Mouse (Mus musculus): ENCODE measurements around the gene Ankrd55. TPM values are rescaled to one million over a fixed set of nuclear protein-coding genes. Genes with fewer than 3 reads are reported as not detected.

Ankrd55 gene
- polyA plus RNA-seq, 1 experiment from 2014 or later, result 0.14 TPM

GRCm38 (mm10) chr13:112393356-112393755 is 105.1 kb downstream of the Ankrd55 start:
- H3K27ac ChIP-seq (ENCODE audit: low read depth, low read length), result no peak overlapping the region
- no peak for ATAC-seq (replicated peaks; ENCODE audit: insufficient number of reproducible peaks, low FRiP score, low TSS enrichment)
- no peaks in the 10 kb centered on the region for H3K27me3 ChIP-seq (ENCODE audit: control insufficient read depth, insufficient read depth, low read length)
- 91% methylated on average over 2 of the region's 2 CpGs for WGBS (ENCODE audit: insufficient replicate concordance)
- H3K4me1 ChIP-seq (ENCODE audit: control insufficient read depth, insufficient read depth, low read length), result no peaks in the 10 kb centered on the region
- no peak overlapping the region for H3K9ac ChIP-seq (ENCODE audit: low read depth, low read length)
- no peaks in the 10 kb centered on the region for H3K9me3 ChIP-seq (replicated peaks; ENCODE audit: control insufficient read depth, low read length)
- H3K4me3 ChIP-seq (ENCODE audit: low read depth, low read length), result no peak overlapping the region
- H3K36me3 ChIP-seq (ENCODE audit: control insufficient read depth, insufficient read depth, low read length), result no peaks in the 10 kb centered on the region
- no peak overlapping the region for H3K4me2 ChIP-seq

- Histone ChIP-seq H3K9ac (ENCODE audit: low read depth, low read length) (no peak overlapping the region), H3K4me2 (no peak overlapping the region), H3K36me3 (ENCODE audit: control insufficient read depth, insufficient read depth, low read length) (no peaks in the 10 kb centered on the region), H3K27me3 (ENCODE audit: control insufficient read depth, insufficient read depth, low read length) (no peaks in the 10 kb centered on the region), H3K4me1 (ENCODE audit: control insufficient read depth, insufficient read depth, low read length) (no peaks in the 10 kb centered on the region), H3K4me3 (ENCODE audit: low read depth, low read length) (no peak overlapping the region), H3K9me3 (replicated peaks; ENCODE audit: control insufficient read depth, low read length) (no peaks in the 10 kb centered on the region), H3K27ac (ENCODE audit: low read depth, low read length) (no peak overlapping the region)
- WGBS (ENCODE audit: insufficient replicate concordance), result 83% methylated on average over 9 of the region's 9 CpGs
- ATAC-seq (replicated peaks; ENCODE audit: insufficient number of reproducible peaks, low FRiP score, low TSS enrichment), result no peak
Measured at GRCm38 (mm10) chr13:112394271-112394670, 106.0 kb downstream of the Ankrd55 start.

GRCm38 (mm10) chr13:112404723-112405122 is 116.5 kb downstream of the Ankrd55 start:
- 79% methylated on average over 3 of the region's 3 CpGs for WGBS (ENCODE audit: insufficient replicate concordance)

GRCm38 (mm10) chr13:112405184-112405583 is 116.9 kb downstream of the Ankrd55 start:
- ATAC-seq (replicated peaks; ENCODE audit: insufficient number of reproducible peaks, low FRiP score, low TSS enrichment), result no peak
- H3K4me3 ChIP-seq (ENCODE audit: low read depth, low read length), result no peak overlapping the region
- H3K9me3 ChIP-seq (replicated peaks; ENCODE audit: control insufficient read depth, low read length), result no peaks in the 10 kb centered on the region
- no peaks in the 10 kb centered on the region for H3K4me1 ChIP-seq (ENCODE audit: control insufficient read depth, insufficient read depth, low read length)
- H3K27ac ChIP-seq (ENCODE audit: low read depth, low read length), result no peak overlapping the region
- no peaks in the 10 kb centered on the region for H3K27me3 ChIP-seq (ENCODE audit: control insufficient read depth, insufficient read depth, low read length)
- no peak overlapping the region for H3K9ac ChIP-seq (ENCODE audit: low read depth, low read length)
- 60% methylated on average over 1 of the region's 1 CpGs for WGBS (ENCODE audit: insufficient replicate concordance)
- H3K4me2 ChIP-seq, result no peak overlapping the region
- no peaks in the 10 kb centered on the region for H3K36me3 ChIP-seq (ENCODE audit: control insufficient read depth, insufficient read depth, low read length)

More at GRCm38 (mm10) chr13:112404723-112405122, 116.5 kb downstream of the Ankrd55 start:
- Histone ChIP-seq H3K27me3 (ENCODE audit: control insufficient read depth, insufficient read depth, low read length) (no peaks in the 10 kb centered on the region), H3K9ac (ENCODE audit: low read depth, low read length) (no peak overlapping the region), H3K27ac (ENCODE audit: low read depth, low read length) (no peak overlapping the region), H3K36me3 (ENCODE audit: control insufficient read depth, insufficient read depth, low read length) (no peaks in the 10 kb centered on the region), H3K4me2 (no peak overlapping the region), H3K4me1 (ENCODE audit: control insufficient read depth, insufficient read depth, low read length) (no peaks in the 10 kb centered on the region), H3K9me3 (replicated peaks; ENCODE audit: control insufficient read depth, low read length) (no peaks in the 10 kb centered on the region), H3K4me3 (ENCODE audit: low read depth, low read length) (no peak overlapping the region)
- no peak for ATAC-seq (replicated peaks; ENCODE audit: insufficient number of reproducible peaks, low FRiP score, low TSS enrichment)

GRCm38 (mm10) chr13:112406618-112407017 is 118.4 kb downstream of the Ankrd55 start:
- Histone ChIP-seq H3K27ac (ENCODE audit: low read depth, low read length) (no peak overlapping the region), H3K9ac (ENCODE audit: low read depth, low read length) (no peak overlapping the region), H3K27me3 (ENCODE audit: control insufficient read depth, insufficient read depth, low read length) (no peaks in the 10 kb centered on the region), H3K4me2 (no peak overlapping the region), H3K9me3 (replicated peaks; ENCODE audit: control insufficient read depth, low read length) (no peaks in the 10 kb centered on the region), H3K36me3 (ENCODE audit: control insufficient read depth, insufficient read depth, low read length) (no peaks in the 10 kb centered on the region), H3K4me1 (ENCODE audit: control insufficient read depth, insufficient read depth, low read length) (no peaks in the 10 kb centered on the region), H3K4me3 (ENCODE audit: low read depth, low read length) (no peak overlapping the region)
- 72% methylated on average over 2 of the region's 2 CpGs for WGBS (ENCODE audit: insufficient replicate concordance)
- no peak for ATAC-seq (replicated peaks; ENCODE audit: insufficient number of reproducible peaks, low FRiP score, low TSS enrichment)

GRCm38 (mm10) chr13:112407181-112407700 is 119.0 kb downstream of the Ankrd55 start:
- Histone ChIP-seq H3K36me3 (ENCODE audit: control insufficient read depth, insufficient read depth, low read length) (no peaks in the 10 kb centered on the region), H3K9me3 (replicated peaks; ENCODE audit: control insufficient read depth, low read length) (no peaks in the 10 kb centered on the region), H3K9ac (ENCODE audit: low read depth, low read length) (no peak overlapping the region), H3K4me1 (ENCODE audit: control insufficient read depth, insufficient read depth, low read length) (no peaks in the 10 kb centered on the region), H3K27me3 (ENCODE audit: control insufficient read depth, insufficient read depth, low read length) (no peaks in the 10 kb centered on the region), H3K4me3 (ENCODE audit: low read depth, low read length) (no peak overlapping the region), H3K27ac (ENCODE audit: low read depth, low read length) (no peak overlapping the region), H3K4me2 (no peak overlapping the region)
- no peak for ATAC-seq (replicated peaks; ENCODE audit: insufficient number of reproducible peaks, low FRiP score, low TSS enrichment)
- 88% methylated on average over 3 of the region's 3 CpGs for WGBS (ENCODE audit: insufficient replicate concordance)

GRCm38 (mm10) chr13:112407776-112408490 is 119.7 kb downstream of the Ankrd55 start:
- Histone ChIP-seq H3K4me3 (ENCODE audit: low read depth, low read length) (no peak overlapping the region), H3K9me3 (replicated peaks; ENCODE audit: control insufficient read depth, low read length) (no peaks in the 10 kb centered on the region), H3K36me3 (ENCODE audit: control insufficient read depth, insufficient read depth, low read length) (no peaks in the 10 kb centered on the region), H3K27me3 (ENCODE audit: control insufficient read depth, insufficient read depth, low read length) (no peaks in the 10 kb centered on the region), H3K4me1 (ENCODE audit: control insufficient read depth, insufficient read depth, low read length) (no peaks in the 10 kb centered on the region), H3K9ac (ENCODE audit: low read depth, low read length) (no peak overlapping the region), H3K27ac (ENCODE audit: low read depth, low read length) (no peak overlapping the region), H3K4me2 (no peak overlapping the region)
- ATAC-seq (replicated peaks; ENCODE audit: insufficient number of reproducible peaks, low FRiP score, low TSS enrichment), result no peak
- WGBS (ENCODE audit: insufficient replicate concordance), result 85% methylated on average over 9 of the region's 9 CpGs

GRCm38 (mm10) chr13:112408701-112409100 is 120.5 kb downstream of the Ankrd55 start:
- no peaks in the 10 kb centered on the region for H3K27me3 ChIP-seq (ENCODE audit: control insufficient read depth, insufficient read depth, low read length)
- no peaks in the 10 kb centered on the region for H3K4me1 ChIP-seq (ENCODE audit: control insufficient read depth, insufficient read depth, low read length)
- H3K27ac ChIP-seq (ENCODE audit: low read depth, low read length), result no peak overlapping the region
- no peaks in the 10 kb centered on the region for H3K36me3 ChIP-seq (ENCODE audit: control insufficient read depth, insufficient read depth, low read length)
- H3K4me3 ChIP-seq (ENCODE audit: low read depth, low read length), result no peak overlapping the region
- no peaks in the 10 kb centered on the region for H3K9me3 ChIP-seq (replicated peaks; ENCODE audit: control insufficient read depth, low read length)
- H3K9ac ChIP-seq (ENCODE audit: low read depth, low read length), result no peak overlapping the region
- WGBS (ENCODE audit: insufficient replicate concordance), result 83% methylated on average over 4 of the region's 4 CpGs
- H3K4me2 ChIP-seq, result no peak overlapping the region
- no peak for ATAC-seq (replicated peaks; ENCODE audit: insufficient number of reproducible peaks, low FRiP score, low TSS enrichment)

GRCm38 (mm10) chr13:112409331-112409730 is 121.1 kb downstream of the Ankrd55 start:
- H3K4me1 ChIP-seq (ENCODE audit: control insufficient read depth, insufficient read depth, low read length), result no peaks in the 10 kb centered on the region
- H3K36me3 ChIP-seq (ENCODE audit: control insufficient read depth, insufficient read depth, low read length), result no peaks in the 10 kb centered on the region
- H3K4me2 ChIP-seq, result no peak overlapping the region
- H3K27ac ChIP-seq (ENCODE audit: low read depth, low read length), result no peak overlapping the region
- H3K4me3 ChIP-seq (ENCODE audit: low read depth, low read length), result no peak overlapping the region
- H3K27me3 ChIP-seq (ENCODE audit: control insufficient read depth, insufficient read depth, low read length), result no peaks in the 10 kb centered on the region
- WGBS (ENCODE audit: insufficient replicate concordance), result 83% methylated on average over 2 of the region's 2 CpGs
- no peak for ATAC-seq (replicated peaks; ENCODE audit: insufficient number of reproducible peaks, low FRiP score, low TSS enrichment)
- no peaks in the 10 kb centered on the region for H3K9me3 ChIP-seq (replicated peaks; ENCODE audit: control insufficient read depth, low read length)
- no peak overlapping the region for H3K9ac ChIP-seq (ENCODE audit: low read depth, low read length)
